Mouse (Mus musculus) liver, adult 2 months (tissue): ENCODE results near the gene Jmjd6.

Experiments used
- CTCF ChIP-seq: fragments of 200-500 bp; IDR thresholded peaks from 2 replicates; pipeline ENCODE4 v1.5.1; 2011; ENCODE audit warnings: low read depth, low read length, control low read depth
- POLR2A ChIP-seq: fragments of 200-500 bp; IDR thresholded peaks from 2 replicates; pipeline ENCODE4 v1.6.1; 2011; ENCODE audit warnings: low read length, control low read depth; ENCODE audit not compliant: insufficient read depth; ENCODE audit errors: extremely low read depth

GRCm38 (mm10) chr11:116825230-116825629 lies 18.0 kb downstream of the Jmjd6 start:
- no peak for TF ChIP-seq POLR2A
- no peak for TF ChIP-seq CTCF
